Mouse (Mus musculus) forebrain, embryonic 10.5 days (tissue): ENCODE results near the gene Emcn. TPM values are rescaled to one million over a fixed set of nuclear protein-coding genes. Genes with fewer than 3 reads are reported as not detected.

Experiments used
- DNase-seq: peaks from one replicate; pipeline ENCODE4 v3.0.0-alpha.2; 2017; ENCODE audit warnings: low spot score; ENCODE audit errors: extremely low spot score
- H3K27ac ChIP-seq: fragments of 300-500 bp; sonication (generic); 2 replicates; pipeline ENCODE4 v1.5.1; 2016; ENCODE audit warnings: mild to moderate bottlenecking
- H3K27me3 ChIP-seq: fragments of 300-500 bp; sonication (generic); 2 replicates; pipeline ENCODE4 v1.6.1; 2016; ENCODE audit warnings: mild to moderate bottlenecking; ENCODE audit not compliant: poor library complexity, severe bottlenecking
- H3K36me3 ChIP-seq: fragments of 300-500 bp; sonication (generic); replicated peaks from 2 replicates; pipeline ENCODE4 v1.6.1; 2016; ENCODE audit warnings: mild to moderate bottlenecking, moderate library complexity
- H3K4me1 ChIP-seq: fragments of 300-500 bp; sonication (generic); 2 replicates; pipeline ENCODE4 v1.6.1; 2016
- H3K4me3 ChIP-seq: fragments of 300-500 bp; sonication (generic); 2 replicates; pipeline ENCODE4 v1.5.1; 2016; ENCODE audit warnings: mild to moderate bottlenecking, moderate library complexity
- H3K9me3 ChIP-seq: fragments of 300-500 bp; sonication (generic); 2 replicates; pipeline ENCODE4 v1.6.1; 2016; ENCODE audit warnings: mild to moderate bottlenecking, moderate library complexity
- WGBS: fragments of 180-500 bp; shearing (Covaris S2); methylation state at CpG from one replicate; pipeline ENCODE4 v1.1.7; 2016; 5-methylcytosine and 5-hydroxymethylcytosine counted together
- polyA plus RNA-seq: library from polyadenylated mRNA; unstranded; fragments of >200 nt; fragmentation: Nextera tagmentation; extraction: Ambion mirVana; gene quantifications from 2 replicates; pipeline ENCODE4 v1.2.1, GENCODE M21; 2016

The Emcn gene
- polyA plus RNA-seq = 24.3 and 24.6 TPM in 2 replicates

DNA sequence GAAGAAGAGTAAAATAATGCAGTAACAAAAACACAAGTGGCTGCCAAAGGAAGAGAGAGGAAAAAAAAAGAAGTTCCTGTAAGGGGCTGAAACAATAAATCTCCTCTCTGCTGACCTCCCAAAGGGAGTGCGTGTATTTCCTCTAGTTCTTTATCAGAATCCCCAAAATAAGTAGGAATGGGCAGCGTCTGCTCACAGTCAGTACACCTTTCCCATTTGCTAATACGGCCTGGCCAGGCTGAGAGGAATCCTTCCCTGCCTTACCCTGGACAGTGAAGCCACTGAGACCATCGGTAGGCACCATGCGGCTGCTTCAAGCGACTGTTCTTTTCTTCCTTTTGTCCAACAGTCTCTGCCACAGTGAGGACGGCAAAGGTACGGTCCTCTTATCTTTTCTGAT lies at the start of gene Emcn:
TSS of gene Emcn (plus strand) at position 130 of the 400 bp plus-strand sequence.
- WGBS = 66% methylated on average over 8 of the region's 8 CpGs
- no peaks in the 10 kb centered on the region for H3K27me3 ChIP-seq
- H3K27ac ChIP-seq = peak within 1 kb of the TSS; percentile 51
- no peak for DNase-seq
- 0 out of 2 replicates have a peak within 1 kb of the TSS, but pooled peaks have one; percentile 8 for H3K4me3 ChIP-seq
- H3K4me1 ChIP-seq = 0 out of 2 replicates have a peak, but pooled peaks cover 4% of the 10 kb centered on the region
- no peaks in the 10 kb centered on the region for H3K9me3 ChIP-seq
- no peaks in the 10 kb centered on the region for H3K36me3 ChIP-seq

DNA sequence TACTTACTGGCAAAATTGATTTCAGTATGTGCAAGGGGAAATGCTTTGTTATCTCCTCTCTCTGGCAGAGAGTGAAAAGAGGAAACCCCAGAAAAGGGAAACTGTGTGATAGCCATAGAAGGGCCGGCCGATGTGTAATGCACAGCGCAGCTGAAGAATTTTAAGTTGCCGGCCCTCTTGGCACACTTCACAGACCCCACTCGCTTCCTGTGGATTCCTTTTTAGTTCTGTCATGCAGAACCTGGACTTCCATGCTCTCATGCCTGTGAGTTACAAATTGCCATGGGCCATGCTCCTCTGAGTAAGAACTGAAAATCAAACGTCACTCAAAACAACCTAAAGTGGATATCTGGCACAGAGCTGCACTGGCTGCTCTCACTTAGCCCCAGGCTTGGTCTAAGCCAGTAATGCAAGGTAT lies 47.7 kb upstream of the Emcn start:
- H3K36me3 ChIP-seq = no peaks in the 10 kb centered on the region
- 86% methylated on average over 6 of the region's 6 CpGs for WGBS
- H3K27me3 ChIP-seq = no peaks in the 10 kb centered on the region
- DNase-seq = no peak
- no peaks in the 10 kb centered on the region for H3K9me3 ChIP-seq
- H3K4me3 ChIP-seq = no peak overlapping the region
- H3K27ac ChIP-seq = no peak overlapping the region
- H3K4me1 ChIP-seq = no peaks in the 10 kb centered on the region; the same call in 1 of the 2 replicates

DNA sequence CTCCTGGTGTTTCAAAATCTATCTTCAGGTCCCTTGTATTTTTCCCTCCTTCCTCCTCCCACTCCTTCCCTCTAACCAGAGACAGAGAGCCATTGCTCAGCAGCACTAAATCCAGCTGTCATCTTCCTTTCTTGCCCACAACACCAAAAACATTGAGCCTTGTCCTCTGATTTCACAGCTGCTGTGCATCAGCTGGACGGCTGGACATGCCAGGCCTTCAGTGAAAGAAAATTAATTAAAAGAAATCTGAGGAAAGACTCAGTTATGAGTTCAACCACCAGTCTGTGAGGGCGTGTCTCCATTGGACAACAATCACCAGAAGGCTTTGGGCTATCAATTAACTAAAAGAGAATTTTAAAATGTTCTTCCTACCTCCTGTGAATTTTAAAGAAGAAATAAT lies 42.6 kb upstream of the Emcn start:
- Histone ChIP-seq H3K27ac (no peak overlapping the region), H3K36me3 (no peaks in the 10 kb centered on the region), H3K9me3 (no peaks in the 10 kb centered on the region), H3K4me3 (no peak overlapping the region), H3K27me3 (no peaks in the 10 kb centered on the region), H3K4me1 (no peaks in the 10 kb centered on the region)
- DNase-seq = no peak
- WGBS = 77% methylated on average over 2 of the region's 2 CpGs

DNA sequence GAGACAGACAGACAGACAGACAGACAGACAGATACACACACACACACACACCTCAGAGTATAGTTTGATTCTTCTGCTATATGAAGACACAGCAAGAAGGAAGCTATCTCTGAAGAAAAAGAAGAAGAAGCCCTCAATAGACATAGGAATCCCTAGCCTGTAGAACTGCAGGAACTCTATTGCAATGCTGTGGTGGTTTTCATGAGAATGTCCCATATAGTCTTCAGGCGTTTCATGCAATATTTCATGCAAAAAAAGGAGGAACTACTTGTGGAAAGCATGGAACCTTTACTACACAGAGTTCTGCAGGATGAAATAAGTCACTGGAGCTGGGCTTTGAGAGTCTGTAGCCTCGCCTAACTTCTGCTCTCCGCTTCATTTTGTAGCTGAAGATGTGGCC lies 40.7 kb upstream of the Emcn start:
- Histone ChIP-seq H3K4me3 (no peak overlapping the region), H3K4me1 (no peaks in the 10 kb centered on the region), H3K9me3 (no peaks in the 10 kb centered on the region), H3K36me3 (no peaks in the 10 kb centered on the region), H3K27me3 (no peaks in the 10 kb centered on the region), H3K27ac (no peak overlapping the region)
- 85% methylated on average over 3 of the region's 3 CpGs for WGBS
- no peak for DNase-seq

DNA sequence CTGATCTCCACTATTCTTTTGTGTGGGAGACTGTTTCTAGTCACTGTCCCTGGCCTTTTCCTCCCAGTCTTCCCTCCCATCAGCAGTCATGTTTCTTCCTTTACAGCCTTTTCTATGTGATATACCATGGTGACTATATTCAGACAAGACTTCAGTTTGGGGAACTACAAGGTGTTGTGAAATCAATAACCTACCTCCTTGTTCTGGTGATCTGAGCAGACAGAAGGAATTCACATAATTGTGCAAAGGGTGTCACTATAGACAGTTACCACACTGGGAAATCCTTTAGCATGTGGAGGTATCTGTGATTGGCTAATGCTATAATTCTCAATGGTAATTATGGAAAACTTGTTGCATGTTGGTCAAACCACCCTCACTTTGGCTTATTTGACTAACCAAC lies 39.7 kb upstream of the Emcn start:
- no peak for DNase-seq
- no peak overlapping the region for H3K4me3 ChIP-seq
- H3K36me3 ChIP-seq = no peaks in the 10 kb centered on the region
- no peaks in the 10 kb centered on the region for H3K27me3 ChIP-seq
- no peaks in the 10 kb centered on the region for H3K9me3 ChIP-seq
- H3K4me1 ChIP-seq = no peaks in the 10 kb centered on the region
- H3K27ac ChIP-seq = no peak overlapping the region

DNA sequence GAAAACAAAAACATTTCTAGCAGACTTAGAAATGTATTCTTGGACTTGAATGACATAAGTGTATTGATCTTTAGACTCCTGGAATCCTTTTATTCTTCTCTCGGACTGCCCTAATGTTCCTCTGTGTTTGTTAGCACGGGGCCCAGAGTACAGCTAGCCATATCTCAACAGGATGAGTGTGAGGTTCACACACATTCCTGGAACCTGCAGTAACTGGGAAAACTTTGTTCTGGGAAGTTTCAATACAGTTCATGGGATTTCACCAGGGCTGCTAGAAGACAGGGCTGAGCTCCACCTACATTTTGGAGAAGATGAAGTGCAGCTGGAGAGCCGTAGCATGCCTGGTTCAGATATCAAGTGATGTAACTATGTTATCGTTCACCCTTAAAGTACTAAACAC lies 38.1 kb upstream of the Emcn start:
- Histone ChIP-seq H3K9me3 (no peaks in the 10 kb centered on the region), H3K4me3 (no peak overlapping the region), H3K4me1 (no peaks in the 10 kb centered on the region), H3K36me3 (no peaks in the 10 kb centered on the region), H3K27me3 (no peaks in the 10 kb centered on the region), H3K27ac (no peak overlapping the region)
- no peak for DNase-seq
- WGBS = 83% methylated on average over 4 of the region's 4 CpGs

DNA sequence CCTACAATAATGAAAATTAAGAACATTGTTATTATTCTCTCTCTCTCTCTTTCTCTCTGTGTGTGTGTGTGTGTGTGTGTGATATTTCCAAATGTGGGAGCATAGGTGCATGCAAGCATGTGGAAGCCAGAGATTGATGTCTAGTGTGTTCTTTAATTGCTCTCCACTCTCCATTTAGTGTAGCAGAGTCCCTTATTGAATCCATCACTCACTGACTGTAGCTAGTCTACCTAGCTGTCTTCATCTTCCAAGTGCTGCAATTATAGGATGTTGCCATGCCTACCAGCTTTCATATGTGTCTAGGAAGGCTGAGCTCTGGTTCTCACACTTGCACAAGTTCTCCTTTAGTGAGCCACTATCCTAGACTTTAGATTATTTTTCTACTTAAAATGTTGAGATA lies 30.9 kb upstream of the Emcn start:
- H3K4me1 ChIP-seq = no peaks in the 10 kb centered on the region

DNA sequence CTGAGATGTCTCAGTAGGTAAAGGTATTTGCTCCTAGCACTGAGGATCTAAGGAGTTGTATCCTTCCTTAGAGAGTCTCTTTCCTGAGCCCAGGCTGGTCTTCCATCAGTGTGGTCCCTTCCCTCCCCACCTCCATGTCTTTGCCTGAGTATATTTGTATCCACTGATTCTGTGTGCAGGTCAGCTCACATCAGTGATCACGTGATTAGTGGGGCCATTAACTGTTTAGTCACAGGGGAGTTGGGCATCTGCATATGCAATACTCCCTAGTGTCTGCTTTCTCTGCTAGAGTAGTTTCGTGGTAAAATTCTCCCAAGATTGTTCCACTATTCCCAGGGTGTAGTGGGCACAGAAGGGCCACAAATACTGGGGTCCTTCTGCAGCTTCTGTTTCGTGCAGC lies 28.3 kb upstream of the Emcn start:
- no peak overlapping the region for H3K27ac ChIP-seq
- H3K27me3 ChIP-seq = no peaks in the 10 kb centered on the region
- WGBS = 72% methylated on average over 3 of the region's 3 CpGs
- H3K36me3 ChIP-seq = no peaks in the 10 kb centered on the region
- H3K4me1 ChIP-seq = no peaks in the 10 kb centered on the region
- no peak for DNase-seq
- H3K4me3 ChIP-seq = no peak overlapping the region
- no peaks in the 10 kb centered on the region for H3K9me3 ChIP-seq

More for the DNA sequence above, 30.9 kb upstream of the Emcn start:
- no peak for DNase-seq
- no peaks in the 10 kb centered on the region for H3K27me3 ChIP-seq
- no peaks in the 10 kb centered on the region for H3K9me3 ChIP-seq
- H3K27ac ChIP-seq = no peak overlapping the region
- no peaks in the 10 kb centered on the region for H3K36me3 ChIP-seq
- H3K4me3 ChIP-seq = no peak overlapping the region

DNA sequence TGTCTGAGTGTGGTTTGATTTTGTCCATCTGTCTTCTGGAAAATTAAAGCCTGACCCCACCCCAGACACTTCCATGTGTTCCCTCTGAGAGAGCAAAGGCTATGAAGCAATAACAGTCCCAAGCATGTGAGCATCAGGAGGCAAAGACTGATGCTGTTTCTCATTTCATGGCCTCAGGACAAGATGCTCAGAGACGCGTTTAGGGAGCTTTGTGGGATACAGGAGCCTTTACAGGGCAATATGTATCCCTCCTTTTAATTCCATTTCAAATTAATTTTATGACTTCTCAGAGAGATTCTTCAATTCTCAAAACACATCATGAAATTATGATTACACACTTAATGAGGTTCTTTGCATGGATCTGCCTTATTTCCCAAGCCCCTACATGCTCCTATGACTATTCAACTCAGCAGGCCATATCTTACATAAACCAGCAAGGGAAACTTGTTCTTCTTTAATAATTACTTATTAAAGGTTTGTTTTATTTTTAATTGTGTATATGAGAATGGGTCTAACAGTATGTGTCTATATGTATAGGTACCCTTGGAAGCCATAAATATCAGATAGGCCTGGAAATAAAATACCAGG lies 27.0 kb upstream of the Emcn start:
- no peak overlapping the region for H3K27ac ChIP-seq
- no peaks in the 10 kb centered on the region for H3K36me3 ChIP-seq
- no peaks in the 10 kb centered on the region for H3K27me3 ChIP-seq
- no peaks in the 10 kb centered on the region for H3K4me1 ChIP-seq
- DNase-seq = no peak
- H3K9me3 ChIP-seq = no peaks in the 10 kb centered on the region
- 75% methylated on average over 2 of the region's 2 CpGs for WGBS
- H3K4me3 ChIP-seq = no peak overlapping the region

DNA sequence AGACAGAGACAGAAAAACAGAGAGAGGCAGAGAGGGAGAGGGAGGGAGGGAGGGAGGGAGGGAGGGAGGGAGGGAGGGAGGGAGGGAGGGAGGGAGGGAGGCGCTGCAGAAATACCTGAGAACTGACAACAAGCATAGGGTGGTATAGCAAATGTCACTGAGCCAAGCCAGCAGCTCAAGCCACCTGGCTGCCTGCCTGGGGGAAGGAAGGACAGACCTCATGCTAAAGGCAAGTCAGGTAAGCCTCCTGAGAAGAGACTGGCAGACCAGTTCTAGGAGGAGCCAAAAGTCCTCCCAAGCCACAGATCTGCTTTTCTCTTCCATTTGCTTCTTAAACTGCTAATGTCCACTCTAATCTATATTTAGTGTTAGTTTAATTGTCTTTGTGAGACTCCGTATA lies 22.5 kb upstream of the Emcn start:
- Histone ChIP-seq H3K4me3 (no peak overlapping the region), H3K36me3 (no peaks in the 10 kb centered on the region), H3K9me3 (no peaks in the 10 kb centered on the region), H3K4me1 (peaks cover 8% of the 10 kb centered on the region; the same call in 1 of the 2 replicates), H3K27ac (no peak overlapping the region), H3K27me3 (no peaks in the 10 kb centered on the region)
- DNase-seq = no peak
- 94% methylated on average over 1 of the region's 2 CpGs for WGBS

DNA sequence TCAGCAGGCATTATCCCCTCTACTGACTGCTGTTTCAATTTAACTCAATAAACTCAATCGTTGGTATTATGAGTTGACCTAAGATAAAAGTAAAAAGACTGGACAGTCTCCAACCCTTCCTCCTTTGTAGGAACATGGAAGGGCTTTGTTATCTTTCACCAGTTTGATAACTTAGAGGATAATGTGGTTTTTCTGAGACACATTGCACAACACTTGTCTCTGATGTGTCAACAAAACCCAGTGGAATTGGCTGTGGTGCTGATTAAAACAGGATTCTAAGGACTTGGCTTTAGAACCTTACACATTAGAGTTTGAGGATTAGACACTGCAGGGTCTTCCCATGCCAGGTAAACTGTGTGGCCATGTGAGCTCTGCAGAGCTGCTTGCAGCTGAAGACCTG lies 20.9 kb upstream of the Emcn start:
- Histone ChIP-seq H3K4me1 (peaks cover 8% of the 10 kb centered on the region; the same call in 1 of the 2 replicates), H3K27me3 (no peaks in the 10 kb centered on the region), H3K9me3 (no peaks in the 10 kb centered on the region), H3K4me3 (no peak overlapping the region), H3K36me3 (no peaks in the 10 kb centered on the region), H3K27ac (no peak overlapping the region)
- DNase-seq = no peak
- 77% methylated on average over 1 of the region's 1 CpGs for WGBS

DNA sequence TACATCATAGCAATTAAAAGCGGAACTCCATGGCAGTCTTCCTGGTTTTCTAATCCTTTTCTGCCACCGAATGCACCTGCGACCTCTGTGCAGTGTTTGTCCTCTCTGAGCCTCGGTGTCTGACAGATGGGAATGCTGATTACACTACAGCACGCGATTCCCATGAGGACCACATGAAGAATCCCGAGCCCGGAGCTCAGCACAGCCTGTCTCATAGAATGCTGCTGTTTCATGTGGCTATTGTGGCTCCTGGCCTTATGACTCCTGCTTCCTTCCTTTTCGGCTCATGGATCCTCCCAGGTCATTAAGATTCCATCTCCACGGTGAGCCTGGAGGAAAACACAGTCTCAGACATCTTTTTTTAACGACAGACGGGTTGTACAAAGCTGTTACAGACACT lies 18.6 kb upstream of the Emcn start:
- 81% methylated on average over 12 of the region's 12 CpGs for WGBS
- no peak for DNase-seq
- no peaks in the 10 kb centered on the region for H3K36me3 ChIP-seq
- no peaks in the 10 kb centered on the region for H3K27me3 ChIP-seq
- peaks cover 8% of the 10 kb centered on the region; the same call in 1 of the 2 replicates for H3K4me1 ChIP-seq
- H3K9me3 ChIP-seq = no peaks in the 10 kb centered on the region
- no peak overlapping the region for H3K4me3 ChIP-seq
- no peak overlapping the region for H3K27ac ChIP-seq

DNA sequence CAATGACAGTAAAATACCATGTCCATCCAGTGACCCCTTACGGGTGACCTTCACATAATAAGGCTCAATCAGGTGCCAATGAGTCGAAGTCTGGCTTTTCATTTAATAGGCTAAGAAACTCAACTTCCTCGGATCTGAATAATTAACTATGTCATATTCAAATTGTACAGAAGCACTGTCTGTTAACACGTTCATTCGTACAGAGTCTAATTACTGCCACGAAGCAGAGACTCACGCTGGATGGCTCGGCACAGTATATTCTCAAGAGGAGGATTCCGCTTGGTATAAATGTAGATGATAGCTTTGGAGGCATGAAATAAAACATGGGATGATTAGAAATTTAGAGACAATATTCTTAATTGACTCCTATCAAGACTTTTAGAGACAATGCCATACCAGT lies 11.0 kb upstream of the Emcn start:
- WGBS = 88% methylated on average over 9 of the region's 9 CpGs
- no peak overlapping the region for H3K4me3 ChIP-seq
- no peak overlapping the region for H3K27ac ChIP-seq
- H3K4me1 ChIP-seq = 0 out of 2 replicates have a peak, but pooled peaks cover 3% of the 10 kb centered on the region
- H3K36me3 ChIP-seq = no peaks in the 10 kb centered on the region
- no peak for DNase-seq
- H3K27me3 ChIP-seq = no peaks in the 10 kb centered on the region
- H3K9me3 ChIP-seq = no peaks in the 10 kb centered on the region

DNA sequence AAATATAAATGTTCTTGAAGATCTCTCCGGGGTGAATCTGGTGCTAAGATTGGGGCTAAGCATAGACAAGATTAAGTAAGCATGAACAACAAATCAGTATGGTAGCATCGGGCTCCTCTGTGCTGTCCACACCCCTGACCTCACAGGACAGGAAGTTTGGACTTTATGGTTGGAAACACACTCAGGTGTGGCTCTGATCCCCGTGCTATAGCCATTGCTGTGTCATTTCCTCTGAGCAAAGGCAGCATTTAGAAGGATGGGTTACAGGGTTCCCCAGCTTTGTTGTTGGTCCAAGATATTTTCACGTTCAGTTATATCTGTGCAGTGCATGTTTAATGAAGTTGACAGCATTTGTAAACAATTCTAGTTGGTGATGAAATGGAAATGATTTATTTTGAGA lies 9.9 kb upstream of the Emcn start:
- H3K27ac ChIP-seq = no peak overlapping the region
- DNase-seq = no peak
- H3K9me3 ChIP-seq = no peaks in the 10 kb centered on the region
- no peak overlapping the region for H3K4me3 ChIP-seq
- no peaks in the 10 kb centered on the region for H3K36me3 ChIP-seq
- H3K27me3 ChIP-seq = no peaks in the 10 kb centered on the region
- 83% methylated on average over 4 of the region's 4 CpGs for WGBS
- H3K4me1 ChIP-seq = 0 out of 2 replicates have a peak, but pooled peaks cover 3% of the 10 kb centered on the region
